Mouse (Mus musculus) left cerebral cortex, postnatal 10 days (tissue): Measurements from ENCODE around the gene Tex52. TPM values are rescaled to one million over a fixed set of nuclear protein-coding genes. Genes with fewer than 3 reads are reported as not detected.
"Not testable (repeated sequence)": the region's sequence is repeated elsewhere in the genome, so short reads cannot be mapped to it uniquely, and the experiment has no call there.

Experiments used
- DNase-seq, 2 experiments: peaks; one replicate each; pipeline ENCODE4 v3.0.0; 2021 to 2022; ENCODE audit warnings: low spot score in 2 of 2, mixed read lengths in 1 of 2; ENCODE audit errors: extremely low spot score in 1 of 2
- intact Hi-C: fragments of 180-260 bp; cut with DNase I; formaldehyde crosslinking; loops from one replicate; pipeline ENCODE4 v1.15.1; 2025
- total RNA-seq, 2 experiments: library from RNA; stranded (reverse); gene quantifications; 2 replicates each; pipeline ENCODE4 v1.2.3; 2021

The Tex52 gene
- total RNA-seq, 2 experiments from 2014 or later, result not detected

DNA sequence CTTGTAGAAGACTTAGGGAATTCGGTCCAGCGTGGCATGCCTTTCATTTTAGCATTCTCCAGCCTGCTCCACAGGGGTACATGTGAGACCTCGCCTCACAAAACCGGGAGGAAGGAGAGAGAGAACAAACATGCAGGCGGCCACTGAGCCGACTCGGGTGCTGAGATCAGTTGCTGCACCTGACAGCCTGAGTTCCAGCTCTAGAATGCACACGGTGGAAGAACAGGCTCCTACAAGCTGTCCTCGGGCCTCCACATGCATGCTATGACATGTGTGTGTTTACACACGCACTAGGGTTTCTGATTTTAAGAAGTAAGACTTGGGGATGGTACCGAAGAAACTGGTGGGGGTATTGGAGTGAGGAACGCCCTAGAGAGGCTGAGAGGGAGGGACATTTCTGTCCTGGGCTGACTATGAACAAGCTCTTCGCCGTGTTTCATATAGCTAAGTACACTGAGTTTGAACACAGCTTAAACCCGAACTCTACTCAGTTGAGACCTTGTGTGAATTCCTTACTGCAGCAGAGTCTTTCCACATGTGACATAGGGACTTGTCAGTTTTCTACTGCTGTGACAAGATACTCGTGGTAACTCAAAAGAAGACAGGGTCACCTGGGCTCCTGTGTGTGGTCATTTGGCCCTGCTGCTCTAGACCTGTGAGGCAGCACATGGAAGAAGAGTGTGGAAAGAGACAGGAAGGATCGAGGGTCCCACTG, 1.3 kb downstream of the Tex52 start:
- intact Hi-C loops, result no loop called here
- DNase-seq, result no peak

DNA sequence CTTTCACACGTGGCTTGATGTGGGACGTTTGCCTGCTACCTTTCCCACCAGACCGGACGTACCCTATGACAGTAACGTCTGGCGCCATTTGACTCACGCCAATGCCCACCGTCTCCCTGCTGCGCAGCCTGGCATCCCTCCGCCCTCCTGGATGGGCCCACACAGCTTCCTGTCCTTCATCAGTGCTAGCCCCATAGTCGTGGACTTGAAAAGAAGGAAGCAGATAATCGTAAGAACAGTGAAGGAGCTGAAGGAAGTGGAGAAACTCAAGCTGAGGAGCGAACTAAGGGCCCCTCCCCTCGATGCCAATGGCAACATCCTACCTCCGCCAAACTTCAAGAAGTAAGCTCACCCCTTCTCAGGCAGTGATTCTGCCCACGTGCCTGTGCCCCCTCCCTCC, 4.4 kb downstream of the Tex52 start:
- DNase-seq, result no peak
- intact Hi-C loops, result no loop called here

DNA sequence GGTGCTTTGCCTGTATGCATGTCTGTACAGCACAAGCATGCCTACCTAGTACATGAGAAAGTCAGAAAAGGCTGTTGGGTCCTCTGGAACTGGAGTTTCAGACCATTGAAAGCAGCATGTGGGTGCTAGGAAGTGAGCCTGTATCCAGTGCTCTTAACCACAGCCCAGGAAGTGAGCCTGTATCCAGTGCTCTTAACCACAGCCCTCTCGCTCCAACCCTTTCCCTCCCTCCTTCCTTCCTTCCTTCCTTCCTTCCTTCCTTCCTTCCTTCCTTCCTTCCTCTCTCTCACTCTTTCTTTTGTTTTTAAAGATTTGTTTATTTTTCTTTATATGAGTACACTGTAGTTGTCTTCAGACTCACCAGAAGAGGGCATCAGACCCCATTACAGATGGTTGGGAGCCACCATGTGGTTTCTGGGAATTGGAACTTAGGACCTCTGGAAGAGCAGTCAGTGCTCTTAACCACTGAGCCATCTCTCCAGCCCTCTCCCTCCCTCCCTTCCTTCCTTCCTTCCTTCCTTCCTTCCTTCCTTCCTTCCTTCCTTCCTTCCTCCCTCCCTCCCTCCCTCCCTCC, 5.4 kb downstream of the Tex52 start:
- DNase-seq, intact Hi-C loops: not testable (repeated sequence)

DNA sequence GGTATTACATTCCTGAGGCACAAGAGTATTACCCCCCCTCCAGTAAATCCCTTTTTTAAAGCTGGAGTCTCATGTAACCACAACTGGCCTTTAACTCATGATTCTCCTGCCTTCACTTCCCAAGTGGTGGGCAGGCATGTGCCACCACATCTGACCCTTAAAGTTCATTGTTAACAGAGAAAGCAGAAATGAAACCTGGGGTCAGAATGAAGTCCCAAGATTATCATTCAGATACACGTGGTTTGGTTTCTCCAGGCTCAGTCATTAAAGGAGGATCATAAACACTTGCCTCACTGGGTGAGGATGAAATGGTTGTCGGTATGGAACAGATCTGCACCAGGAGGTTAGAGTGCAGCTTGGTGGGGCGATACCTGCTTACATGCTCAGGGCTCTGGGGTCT, 6.0 kb downstream of the Tex52 start:
- intact Hi-C loops, result no loop called here
- DNase-seq, result no peak

DNA sequence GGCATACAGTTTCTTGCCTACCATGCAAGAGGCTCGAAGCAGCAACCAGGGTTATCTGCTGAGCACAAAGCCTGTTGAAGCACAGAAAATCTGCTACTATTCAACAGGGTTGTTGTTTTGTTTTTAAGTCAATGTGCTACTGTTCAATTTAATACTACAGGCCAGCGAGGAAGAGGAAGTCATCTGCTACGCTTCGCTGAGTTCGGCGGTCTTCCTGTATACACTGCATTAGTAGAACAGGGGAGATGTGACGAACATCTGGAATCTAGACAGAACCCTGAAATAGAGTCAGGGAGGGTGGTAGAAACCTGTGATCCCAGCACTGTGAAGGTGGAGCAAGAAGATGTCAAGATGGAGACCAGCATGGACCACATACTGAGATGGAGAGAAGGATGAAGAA, 8.5 kb downstream of the Tex52 start:
- intact Hi-C loops, result no loop called here
- no peak for DNase-seq

DNA sequence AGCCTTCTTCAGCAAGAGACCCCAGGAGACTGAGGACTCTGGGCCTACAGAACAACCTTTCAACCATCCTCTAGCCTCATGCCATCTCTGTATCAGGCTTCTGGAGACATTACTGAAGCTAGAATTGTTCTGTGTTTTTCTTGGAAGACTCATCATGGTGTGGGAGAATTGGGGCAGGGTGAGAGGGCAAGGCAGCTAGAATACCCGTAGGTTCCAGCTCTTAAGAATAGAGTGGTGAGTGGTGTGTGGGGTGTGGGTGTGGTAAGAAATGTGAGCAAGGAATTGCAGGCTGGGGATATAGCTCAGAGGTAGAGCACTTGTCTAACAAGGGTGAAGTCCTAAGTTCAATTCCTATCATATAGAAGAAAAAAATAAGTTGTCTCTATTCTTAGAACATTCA, 9.8 kb downstream of the Tex52 start:
- intact Hi-C loops, result no loop called here
- no peak for DNase-seq

DNA sequence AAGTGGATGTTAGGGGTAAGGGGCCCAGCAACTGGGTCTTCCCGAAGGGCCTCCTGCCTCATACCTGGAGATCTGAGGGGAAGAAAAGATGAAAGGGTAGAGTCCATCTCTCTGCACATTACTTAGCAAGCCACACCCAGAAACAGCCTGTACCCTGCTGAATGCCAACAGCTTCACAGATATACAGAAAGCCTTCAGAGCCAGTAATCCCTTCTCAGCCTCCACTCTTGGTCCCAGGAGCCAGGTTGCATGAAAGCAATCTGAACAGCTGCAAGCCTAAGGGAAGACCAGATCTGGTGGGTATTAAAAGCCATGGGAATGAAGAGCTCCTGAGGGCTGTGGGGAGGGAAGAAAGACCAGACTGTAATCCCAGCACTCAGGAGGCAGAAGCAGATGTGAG, 13.9 kb downstream of the Tex52 start:
- intact Hi-C loops, result no loop called here
- DNase-seq, result no peak

DNA sequence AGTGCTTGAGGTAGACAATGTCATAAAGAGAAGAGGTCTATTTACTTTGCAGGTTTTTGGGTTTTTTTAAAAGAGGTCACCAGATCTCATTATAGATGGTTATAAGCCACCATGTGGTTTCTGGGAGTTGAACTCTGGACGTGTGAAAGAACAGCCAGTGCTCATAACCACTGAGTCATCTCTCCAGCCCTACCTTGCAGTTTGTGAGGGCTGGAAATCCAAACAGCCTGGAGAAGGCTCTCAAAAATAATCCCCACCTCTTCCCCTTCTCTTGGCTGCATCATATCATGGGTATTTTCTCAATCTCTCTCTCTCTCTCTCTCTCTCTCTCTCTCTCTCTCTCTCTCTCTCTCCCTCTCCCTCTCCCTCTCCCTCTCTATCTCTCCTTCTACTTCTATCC, 15.4 kb downstream of the Tex52 start:
- no peak for DNase-seq
- intact Hi-C loops, result no loop called here

DNA sequence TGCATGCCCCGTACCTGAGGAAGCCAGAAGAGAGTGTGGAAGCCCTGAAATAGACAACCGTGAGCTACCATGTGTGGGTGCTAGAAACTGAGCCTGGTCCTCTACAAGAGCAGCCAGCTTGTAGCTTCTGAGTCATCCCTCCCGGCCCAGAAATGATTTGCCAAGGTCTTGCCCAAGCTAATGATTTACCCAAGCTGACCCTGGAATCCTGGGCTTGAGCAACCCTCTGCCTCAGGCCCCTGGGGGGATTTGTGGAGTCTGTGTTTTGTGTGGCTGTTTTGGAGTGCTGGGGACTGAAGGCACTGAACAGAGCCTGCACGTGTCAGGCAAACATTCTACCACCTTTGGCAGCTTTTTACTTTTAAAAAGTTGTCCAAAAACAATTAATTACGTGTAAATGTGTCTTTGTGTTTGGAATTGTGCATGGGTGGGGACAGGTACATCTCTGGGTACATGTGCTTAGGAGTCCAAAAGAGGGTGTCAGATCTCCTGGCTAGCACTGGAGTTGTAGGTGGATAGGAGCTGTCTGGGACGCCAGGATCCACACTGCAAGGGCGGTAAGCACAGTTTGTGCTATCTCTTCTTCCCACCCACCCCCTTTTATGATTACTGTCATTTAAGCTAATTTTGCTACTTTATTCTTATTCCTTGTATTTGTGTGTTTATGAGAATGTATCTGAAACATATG, 22.5 kb downstream of the Tex52 start:
- intact Hi-C loops, result no loop called here

DNA sequence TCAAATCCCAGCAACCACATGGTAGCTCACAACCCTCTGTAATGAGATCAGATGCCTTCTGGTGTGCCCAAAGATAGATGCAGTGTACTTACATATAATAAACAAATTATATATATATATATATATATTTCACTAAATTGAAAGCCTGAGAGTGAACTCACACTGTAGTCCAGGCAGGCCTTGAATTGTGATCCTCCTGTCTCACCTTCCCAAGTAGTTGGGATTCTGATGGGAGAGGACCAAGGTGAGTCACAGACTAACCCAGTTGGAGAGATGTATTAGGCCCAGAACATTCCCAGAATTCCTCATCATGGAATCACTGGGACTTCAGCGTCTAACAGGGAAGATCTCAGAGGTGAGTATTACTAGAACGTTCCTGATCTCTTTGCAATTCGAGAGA, 23.7 kb downstream of the Tex52 start, which contains the start of gene Nrip2:
Gene Nrip2, plus strand, starts transcription at position 301 of the 400 bp plus-strand sequence.
- intact Hi-C loops, result no loop called here
- DNase-seq, result no peak

More for the DNA sequence above, 22.5 kb downstream of the Tex52 start:
- no peak for DNase-seq

DNA sequence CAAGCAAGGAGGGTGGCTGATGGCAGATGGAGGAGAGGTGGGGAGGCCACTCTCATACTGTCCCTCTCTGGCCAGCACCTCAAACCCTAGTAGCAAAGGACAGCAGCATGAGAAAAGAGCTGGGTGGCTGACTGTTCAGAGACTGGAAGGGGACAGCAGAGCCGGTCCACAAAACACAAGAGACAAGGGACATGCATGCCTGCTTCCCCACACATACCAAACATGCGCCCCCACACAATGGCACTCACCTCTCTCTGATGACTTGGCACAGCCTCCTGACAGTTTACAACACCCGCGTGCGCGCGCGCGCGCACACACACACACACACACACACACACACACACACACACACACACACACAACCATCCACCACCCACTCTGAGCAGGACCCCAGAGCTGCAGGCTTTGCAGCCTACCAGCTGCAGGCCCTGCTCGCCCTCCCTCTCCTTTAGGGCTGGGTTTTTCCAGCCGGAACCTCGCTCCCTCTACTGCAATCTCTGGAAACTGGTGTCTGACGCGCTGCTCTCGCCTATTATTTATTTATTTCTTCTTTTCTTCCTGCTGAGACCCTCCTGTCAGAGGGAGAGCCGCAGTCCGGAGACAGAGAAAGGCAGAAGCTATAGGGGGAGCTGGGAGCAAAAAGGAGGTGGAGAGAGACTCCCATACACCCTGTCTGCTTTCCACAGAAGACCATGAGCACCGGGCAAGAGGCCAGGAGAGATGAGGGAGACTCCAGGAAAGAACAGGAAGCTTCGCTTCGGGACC, 24.3 kb downstream of the Tex52 start:
- intact Hi-C loops, result no loop called here
- peak; percentile 35 to 65 for DNase-seq

DNA sequence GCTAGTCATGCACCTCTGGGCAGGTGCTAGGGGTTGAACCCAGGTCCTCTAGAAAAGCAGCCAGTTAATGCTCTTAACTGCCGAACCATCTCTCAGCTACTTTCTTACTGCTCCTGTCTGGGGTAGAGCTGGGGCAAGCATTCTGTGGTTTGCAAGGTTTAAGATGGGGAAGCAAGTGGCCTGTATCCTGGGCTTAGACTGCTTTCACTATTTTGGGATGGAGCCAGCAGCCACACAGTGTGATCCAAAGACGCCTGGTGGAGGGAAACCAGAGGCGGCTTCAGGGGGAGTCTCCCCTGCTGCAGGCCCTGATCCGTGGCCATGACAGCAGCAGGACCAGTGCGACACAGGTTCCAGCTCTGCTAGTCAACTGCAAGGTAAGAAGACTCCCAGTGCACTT, 29.5 kb downstream of the Tex52 start:
- peak in 1 of 2 experiments; percentile 41 for DNase-seq
- intact Hi-C loops, result no loop called here

DNA sequence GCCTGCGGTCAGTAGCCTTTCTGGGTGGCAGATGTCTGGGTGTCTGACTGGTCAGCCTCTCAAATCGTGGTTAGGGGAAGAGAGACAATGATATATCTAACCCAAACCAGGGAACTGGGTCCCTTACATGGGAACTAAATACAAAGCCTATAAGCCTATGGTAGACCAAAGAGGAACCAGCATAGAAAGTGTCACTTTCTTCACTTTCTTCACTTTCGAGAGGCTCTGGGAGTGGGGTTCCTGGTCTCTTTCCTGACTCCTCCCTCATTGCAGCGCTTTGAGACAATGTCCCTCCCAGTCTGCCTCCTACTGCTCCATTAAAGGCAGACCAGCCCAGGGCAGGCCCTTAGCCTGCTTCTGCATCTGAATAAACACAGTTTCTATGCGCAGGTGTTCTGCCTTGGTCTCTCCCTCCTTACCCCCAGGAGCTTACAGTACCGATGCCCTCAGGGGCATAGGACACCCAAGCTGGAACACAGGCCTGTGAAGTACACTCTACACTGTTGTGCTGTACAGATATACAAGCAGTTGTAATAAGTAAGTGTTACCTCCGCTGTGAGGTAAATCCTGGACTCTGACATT, 33.4 kb downstream of the Tex52 start:
- intact Hi-C loops, result no loop called here
- DNase-seq, result no peak

DNA sequence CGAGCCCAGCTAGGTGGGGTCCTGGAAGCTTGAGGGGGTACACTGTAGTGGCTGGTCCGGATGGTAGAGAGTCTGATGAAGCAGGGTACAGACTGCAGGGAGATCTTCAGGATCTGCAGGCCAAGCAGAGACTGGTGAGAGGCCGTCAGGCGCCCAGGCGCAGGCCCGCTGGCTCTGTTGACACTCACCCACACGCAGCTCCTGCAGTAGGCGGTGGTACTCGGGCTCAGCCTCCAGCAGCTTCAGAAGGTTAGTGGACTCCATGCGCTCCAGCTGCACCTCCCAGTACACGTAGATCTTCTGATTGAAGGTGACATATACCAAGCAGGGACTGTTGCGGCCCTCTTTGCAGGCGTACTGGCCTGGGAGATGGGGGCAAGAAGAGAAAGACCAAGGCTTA, 35.0 kb downstream of the Tex52 start:
- DNase-seq, result no peak
- intact Hi-C loops, result loop anchor here (5.0 to 10.0 kb wide), 2 partner anchors 93 to 176 kb away; no protein-coding TSS in a partner anchor

DNA sequence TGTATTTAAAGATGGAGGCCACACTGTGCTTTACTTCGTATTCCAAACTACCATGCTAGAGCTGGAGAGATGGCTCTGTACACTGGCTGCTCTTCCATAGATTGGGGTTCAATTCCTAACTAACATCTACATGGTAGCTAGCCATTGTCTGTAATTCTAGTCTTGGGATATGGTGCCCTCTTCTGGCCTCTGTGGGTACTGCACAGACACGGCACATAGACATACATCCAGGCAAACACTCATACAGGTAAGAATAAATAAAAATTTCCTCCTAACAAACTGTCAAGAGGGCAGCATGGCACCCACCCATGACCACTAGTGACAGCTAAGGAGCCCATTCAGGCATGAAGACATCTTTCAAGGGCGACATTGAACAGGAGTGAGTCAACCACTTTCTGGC, 35.9 kb downstream of the Tex52 start:
- DNase-seq, result peak; percentile 54 to 64
- intact Hi-C loops, result loop anchor here (5.0 to 10.0 kb wide), 2 partner anchors 94 to 176 kb away; no protein-coding TSS in a partner anchor

DNA sequence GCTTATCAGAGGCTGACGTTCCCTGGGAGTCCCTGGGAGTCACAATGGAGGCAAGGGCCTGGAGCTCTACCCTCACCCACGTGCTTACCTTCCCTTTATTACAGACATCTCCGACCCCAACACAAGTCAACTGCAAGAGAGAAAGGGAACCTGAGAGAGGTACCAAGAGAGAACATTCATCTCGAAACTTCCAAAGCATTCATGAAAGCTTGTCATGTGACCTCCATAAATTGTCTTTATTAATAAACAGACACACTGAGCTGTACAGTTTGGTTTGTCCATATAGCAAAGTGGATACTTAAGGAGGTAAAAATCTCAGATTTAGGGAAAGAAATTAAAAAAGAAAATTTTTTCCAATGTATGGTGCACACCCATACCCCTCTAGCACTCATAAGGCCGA, 40.9 kb downstream of the Tex52 start:
- intact Hi-C loops, result loop anchor here (10.0 kb wide), 1 partner anchor 181 kb away; no protein-coding TSS in a partner anchor
- DNase-seq, result no peak

DNA sequence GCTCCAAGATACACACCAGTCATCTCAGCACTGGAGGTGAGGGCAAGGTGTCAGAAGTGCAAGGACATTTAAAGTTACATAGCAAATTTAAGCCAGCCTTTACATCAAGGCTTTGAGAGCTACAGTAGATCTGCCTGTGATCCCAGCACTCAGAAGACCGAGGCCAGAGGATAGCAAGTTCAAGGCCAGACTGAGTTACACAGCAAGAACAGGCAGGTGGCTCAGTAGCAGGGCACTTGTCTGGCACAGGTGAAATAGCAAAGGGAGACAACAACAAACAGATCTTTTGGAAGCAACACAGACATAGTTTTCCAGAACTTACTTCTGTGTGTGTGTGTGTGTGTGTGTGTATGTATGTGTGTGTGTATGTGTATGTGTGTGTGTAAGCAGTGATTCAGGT, 42.8 kb downstream of the Tex52 start:
- intact Hi-C loops, result loop anchor here (10.0 kb wide), 1 partner anchor 183 kb away; no protein-coding TSS in a partner anchor
- no peak for DNase-seq

DNA sequence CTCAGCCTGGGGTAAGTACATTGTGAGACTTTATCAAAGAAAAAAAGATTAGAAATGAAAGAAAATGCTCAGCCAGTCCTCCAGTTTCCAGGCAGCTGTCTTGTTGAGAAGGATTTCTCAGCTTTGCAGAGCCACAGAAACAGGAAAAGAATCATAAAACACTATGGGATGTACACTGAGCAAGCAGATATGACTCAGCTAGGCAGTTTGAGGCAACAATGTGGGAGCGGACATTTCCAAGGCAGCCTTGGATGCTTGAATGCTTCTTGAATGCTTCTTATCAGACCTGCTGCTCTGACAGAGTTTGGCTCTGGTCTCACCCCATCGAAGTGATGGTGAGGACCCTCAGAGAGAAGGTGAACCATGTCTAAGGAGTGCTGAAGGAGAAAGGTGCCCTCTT, 45.8 kb downstream of the Tex52 start:
- intact Hi-C loops, result no loop called here
- no peak for DNase-seq

DNA sequence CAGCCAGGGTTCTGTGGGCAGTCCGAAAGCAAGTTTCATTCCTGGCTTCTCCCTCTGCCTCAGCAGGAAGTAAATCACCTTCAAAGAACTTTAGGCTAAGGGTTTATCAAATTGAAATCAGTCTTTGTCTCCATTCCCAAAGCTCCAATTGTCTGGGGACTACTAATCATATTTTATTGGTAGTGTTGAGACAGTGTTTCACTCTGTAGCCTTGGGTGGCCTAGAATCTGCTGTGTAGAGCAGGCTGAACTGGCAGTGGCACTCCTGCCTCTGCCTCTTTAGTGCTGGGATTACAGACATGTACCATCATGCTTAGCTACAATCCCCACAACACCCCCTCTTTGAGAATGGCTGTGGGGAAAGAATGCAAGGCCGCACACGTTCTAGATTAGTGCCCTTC, 46.2 kb downstream of the Tex52 start:
- DNase-seq, result no peak
- intact Hi-C loops, result no loop called here
